Mouse (Mus musculus): Measurements from ENCODE around the gene Dnmbp.

Gene Dnmbp

GRCm38 (mm10) chr19:43912775-43913486 is 27.1 kb downstream of the Dnmbp start:
- DNase-seq (ENCODE audit: low read depth): no peak

GRCm38 (mm10) chr19:43906492-43906891 is 33.5 kb downstream of the Dnmbp start:
- DNase-seq (ENCODE audit: low read depth): peak; percentile 52

GRCm38 (mm10) chr19:43905985-43906384 is 34.0 kb downstream of the Dnmbp start:
- peak; percentile 69 for DNase-seq (ENCODE audit: low read depth)

- no peak for DNase-seq (ENCODE audit: low read depth)
These were observed 34.9 kb downstream of the Dnmbp start for GRCm38 (mm10) chr19:43905136-43905535.

GRCm38 (mm10) chr19:43904327-43904726 is 35.7 kb downstream of the Dnmbp start:
- no peak for DNase-seq (ENCODE audit: low read depth)

- DNase-seq (ENCODE audit: low read depth): no peak
These were observed 37.1 kb downstream of the Dnmbp start for GRCm38 (mm10) chr19:43902887-43903286.

GRCm38 (mm10) chr19:43900690-43901089 is 39.3 kb downstream of the Dnmbp start:
- no peak for DNase-seq (ENCODE audit: low read depth)

GRCm38 (mm10) chr19:43898547-43898946 is 41.4 kb downstream of the Dnmbp start:
- DNase-seq (ENCODE audit: low read depth): no peak

GRCm38 (mm10) chr19:43896441-43896840 is 43.5 kb downstream of the Dnmbp start:
- DNase-seq (ENCODE audit: low read depth): peak; percentile 45

- no peak for DNase-seq (ENCODE audit: low read depth)
These were observed 44.0 kb downstream of the Dnmbp start for GRCm38 (mm10) chr19:43895951-43896350.

- no peak for DNase-seq (ENCODE audit: low read depth)
These were observed 45.2 kb downstream of the Dnmbp start for GRCm38 (mm10) chr19:43894821-43895220.

GRCm38 (mm10) chr19:43894070-43894469 is 45.9 kb downstream of the Dnmbp start:
- DNase-seq (ENCODE audit: low read depth): no peak

- DNase-seq (ENCODE audit: low read depth): no peak
These were observed 49.5 kb downstream of the Dnmbp start for GRCm38 (mm10) chr19:43890487-43890886.

- no peak for DNase-seq (ENCODE audit: low read depth)
These were observed 52.3 kb downstream of the Dnmbp start for GRCm38 (mm10) chr19:43887725-43888124.

- DNase-seq (ENCODE audit: low read depth): peak; percentile 51
These were observed 52.7 kb downstream of the Dnmbp start for GRCm38 (mm10) chr19:43887242-43887641.

GRCm38 (mm10) chr19:43886371-43887099 is 53.5 kb downstream of the Dnmbp start:
- peak; percentile 81 for DNase-seq (ENCODE audit: low read depth)

GRCm38 (mm10) chr19:43884668-43885498 is 55.1 kb downstream of the Dnmbp start:
- DNase-seq (ENCODE audit: low read depth): no peak

- DNase-seq (ENCODE audit: low read depth): no peak
These were observed 57.0 kb downstream of the Dnmbp start for GRCm38 (mm10) chr19:43882895-43883573.

- DNase-seq (ENCODE audit: low read depth): peak; percentile 33
These were observed 58.4 kb downstream of the Dnmbp start for GRCm38 (mm10) chr19:43881615-43882014.

GRCm38 (mm10) chr19:43880420-43880819 is 59.6 kb downstream of the Dnmbp start:
- DNase-seq (ENCODE audit: low read depth): peak; percentile 69

GRCm38 (mm10) chr19:43879401-43880212 is 60.4 kb downstream of the Dnmbp start:
- DNase-seq (ENCODE audit: low read depth): peak; percentile 97

Data from NIH3T3 (cell line).